Mouse (Mus musculus) heart, postnatal 10 days (tissue): ENCODE measurements around the gene Kmt5a. TPM values are rescaled to one million over a fixed set of nuclear protein-coding genes. Genes with fewer than 3 reads are reported as not detected.
"Not testable (repeated sequence)": the region's sequence is repeated elsewhere in the genome, so short reads cannot be mapped to it uniquely, and the experiment has no call there.

Experiments used
- DNase-seq, 2 experiments: peaks; one replicate each; pipeline ENCODE4 v3.0.0; 2021
- intact Hi-C: fragments of 180-260 bp; cut with DNase I; formaldehyde crosslinking; loops from one replicate; pipeline ENCODE4 v1.15.1; 2025
- total RNA-seq, 2 experiments: library from RNA; stranded (reverse); gene quantifications; 2 replicates each; pipeline ENCODE4 v1.2.3; 2021

Gene Kmt5a
- total RNA-seq, 2 experiments from 2014 or later = 146 to 153 TPM

DNA sequence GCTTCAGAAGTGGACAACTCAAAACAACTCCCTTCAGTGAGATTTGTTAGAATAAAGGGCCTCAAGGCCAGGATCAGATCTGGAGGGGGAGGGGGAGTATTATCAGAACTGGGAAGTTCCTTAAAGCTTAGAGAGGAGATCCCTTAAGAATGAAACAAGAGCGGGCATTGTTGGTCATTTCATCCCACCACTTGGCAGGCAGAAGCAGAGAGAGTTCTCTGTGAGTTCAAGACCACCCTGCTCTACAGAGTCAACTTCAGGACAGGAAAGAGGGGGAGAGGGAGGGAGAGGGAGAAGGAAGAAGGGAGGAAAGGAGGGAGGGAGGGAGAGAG is 39.1 kb downstream of the Kmt5a start:
- intact Hi-C loops = no loop called here

DNA sequence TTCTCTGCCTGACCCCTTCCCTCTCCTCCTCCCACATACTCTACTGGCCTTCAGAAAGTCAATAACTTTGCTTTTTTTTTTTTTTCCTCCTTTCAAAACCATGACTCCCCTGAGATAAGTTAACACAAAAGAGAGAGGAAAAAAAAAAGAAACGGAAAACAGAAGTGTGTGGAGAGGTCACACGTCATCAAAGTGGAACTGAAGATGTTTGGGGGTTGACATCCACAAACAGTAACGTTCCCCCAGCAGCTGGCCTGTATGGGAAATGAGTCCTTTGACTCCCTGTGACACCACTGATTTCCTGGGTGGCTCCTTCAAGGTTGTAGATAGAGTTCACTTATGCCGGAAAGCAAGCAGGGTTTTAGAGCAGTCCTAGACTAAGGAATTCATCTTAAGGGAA is 40.4 kb downstream of the Kmt5a start:
- intact Hi-C loops = no loop called here
- no peak for DNase-seq

More for the DNA sequence above, 39.1 kb downstream of the Kmt5a start:
- DNase-seq = no peak

- no peak for DNase-seq
- intact Hi-C loops = loop anchor here (2.0 kb wide), 2 partner anchors 31 to 49 kb away; partner anchors contain the start of gene Rilpl1
These were observed 42.0 kb downstream of the Kmt5a start for GRCm38 (mm10) chr5:124481714-124482113.

- intact Hi-C loops = loop anchor here (2.0 kb wide), 2 partner anchors 32 to 48 kb away; partner anchors contain the start of gene Rilpl1
- peak; percentile 54 to 68 for DNase-seq
These were observed 42.8 kb downstream of the Kmt5a start for GRCm38 (mm10) chr5:124482436-124482965.

DNA sequence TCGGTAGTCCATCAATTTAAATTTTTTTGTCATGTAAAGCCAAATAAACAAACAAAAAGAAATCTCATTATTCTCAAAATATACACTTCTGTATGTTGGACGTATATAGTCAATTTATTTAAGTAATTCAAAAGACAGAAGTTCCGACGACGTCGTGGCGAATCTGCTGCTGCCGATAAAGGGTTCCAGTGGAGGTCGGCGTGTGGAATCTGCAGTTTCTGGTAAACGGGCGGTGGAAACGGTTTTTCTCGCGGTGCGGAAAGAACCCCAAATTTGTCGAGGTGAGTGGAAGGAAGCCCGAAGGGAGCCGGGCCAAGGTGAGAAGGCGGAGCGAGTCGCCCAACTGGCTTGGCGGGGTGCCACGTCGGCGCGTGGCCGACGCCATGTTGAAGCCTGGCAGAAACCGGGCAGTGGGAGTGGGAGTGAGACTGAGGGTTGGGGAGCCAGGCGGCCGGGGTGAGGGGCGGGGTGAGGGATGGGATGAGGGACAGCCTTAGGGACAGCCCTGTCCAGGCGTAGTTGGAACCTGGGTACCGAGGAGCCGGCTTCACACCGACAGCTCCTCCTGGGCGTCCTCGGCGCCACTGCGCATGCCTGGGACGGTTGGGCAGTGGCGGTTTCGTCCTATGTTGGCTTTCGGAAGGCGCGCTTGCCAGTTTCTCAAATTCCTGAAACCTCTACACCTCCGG is 43.4 kb downstream of the Kmt5a start, which contains the start of gene Snrnp35:
Gene Snrnp35 (plus strand): TSS at position 169 of the 689 bp plus-strand sequence.
- intact Hi-C loops = loop anchor here (2.0 kb wide), 2 partner anchors 32 to 48 kb away; partner anchors contain the start of gene Rilpl1
- peak; percentile 94 to 95 for DNase-seq

GRCm38 (mm10) chr5:124483655-124484396 is 44.1 kb downstream of the Kmt5a start:
- intact Hi-C loops = loop anchor here (2.0 kb wide), 2 partner anchors 33 to 47 kb away; partner anchors contain the start of gene Rilpl1
- DNase-seq = no peak

- intact Hi-C loops = no loop called here
- no peak for DNase-seq
These were observed 45.9 kb downstream of the Kmt5a start for GRCm38 (mm10) chr5:124485654-124486053.

- no peak for DNase-seq
- intact Hi-C loops = no loop called here
These were observed 49.2 kb downstream of the Kmt5a start for GRCm38 (mm10) chr5:124488885-124489284.

DNA sequence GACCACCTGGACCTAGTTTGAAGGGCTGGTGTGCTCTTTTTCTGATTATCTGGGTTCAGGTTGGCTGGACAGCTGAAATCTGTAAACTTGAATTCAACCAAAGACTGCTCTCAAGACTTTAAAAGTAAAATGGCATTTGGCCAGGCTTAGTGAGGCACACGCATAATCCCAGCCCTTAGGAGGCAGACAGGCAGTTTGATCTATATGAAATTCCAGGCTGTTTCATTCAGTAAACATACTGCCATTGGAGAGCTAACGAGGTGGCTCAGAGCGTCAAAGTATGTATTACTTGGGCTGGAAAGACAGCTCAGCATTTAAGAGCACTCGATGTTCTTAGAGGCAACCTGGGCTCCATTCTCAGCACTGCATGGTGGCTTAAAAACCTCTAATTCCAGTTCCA is 52.0 kb downstream of the Kmt5a start:
- no peak for DNase-seq
- intact Hi-C loops = no loop called here

- DNase-seq = no peak
- intact Hi-C loops = no loop called here
These were observed 52.9 kb downstream of the Kmt5a start for GRCm38 (mm10) chr5:124492618-124493017.

DNA sequence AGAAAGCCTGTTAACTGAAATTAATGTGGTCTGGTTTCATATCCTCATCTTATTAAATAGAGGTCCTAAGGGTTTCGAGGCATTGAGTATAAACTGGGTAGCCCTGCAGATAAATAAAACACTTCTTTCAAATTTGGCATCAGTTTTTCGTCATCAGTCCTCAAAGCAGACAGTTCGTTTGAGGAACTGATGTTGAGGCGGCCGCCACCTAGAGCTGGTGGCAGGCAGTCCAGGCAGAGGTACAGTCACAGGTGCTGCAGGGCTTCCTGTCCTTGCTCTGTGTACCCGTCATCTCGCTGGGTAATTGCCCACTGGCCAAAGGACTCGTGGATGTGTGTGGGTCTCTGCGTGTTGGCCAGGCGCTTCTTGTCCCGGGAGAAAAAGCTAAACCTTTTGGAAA is 53.7 kb downstream of the Kmt5a start:
- no peak for DNase-seq
- intact Hi-C loops = no loop called here

DNA sequence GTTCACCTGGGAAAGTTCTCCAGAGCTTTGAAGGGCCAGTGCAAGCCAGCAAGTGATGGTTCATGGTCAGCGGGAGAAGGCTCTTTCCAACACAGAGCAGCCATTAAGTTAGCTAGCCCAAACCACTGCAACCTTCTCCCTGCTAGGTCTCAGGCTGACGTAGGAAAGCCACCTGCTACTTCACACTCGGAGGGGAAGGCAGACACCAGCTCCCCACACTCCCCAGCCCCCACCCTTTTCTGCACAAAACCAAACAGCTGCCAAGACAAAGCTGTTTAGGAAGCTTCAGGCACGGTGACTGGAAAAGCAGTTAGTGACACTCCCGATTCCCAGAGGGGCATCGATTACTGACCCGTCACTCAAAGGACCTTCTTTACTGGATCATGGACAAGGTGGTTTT is 55.8 kb downstream of the Kmt5a start:
- no peak for DNase-seq
- intact Hi-C loops = no loop called here

DNA sequence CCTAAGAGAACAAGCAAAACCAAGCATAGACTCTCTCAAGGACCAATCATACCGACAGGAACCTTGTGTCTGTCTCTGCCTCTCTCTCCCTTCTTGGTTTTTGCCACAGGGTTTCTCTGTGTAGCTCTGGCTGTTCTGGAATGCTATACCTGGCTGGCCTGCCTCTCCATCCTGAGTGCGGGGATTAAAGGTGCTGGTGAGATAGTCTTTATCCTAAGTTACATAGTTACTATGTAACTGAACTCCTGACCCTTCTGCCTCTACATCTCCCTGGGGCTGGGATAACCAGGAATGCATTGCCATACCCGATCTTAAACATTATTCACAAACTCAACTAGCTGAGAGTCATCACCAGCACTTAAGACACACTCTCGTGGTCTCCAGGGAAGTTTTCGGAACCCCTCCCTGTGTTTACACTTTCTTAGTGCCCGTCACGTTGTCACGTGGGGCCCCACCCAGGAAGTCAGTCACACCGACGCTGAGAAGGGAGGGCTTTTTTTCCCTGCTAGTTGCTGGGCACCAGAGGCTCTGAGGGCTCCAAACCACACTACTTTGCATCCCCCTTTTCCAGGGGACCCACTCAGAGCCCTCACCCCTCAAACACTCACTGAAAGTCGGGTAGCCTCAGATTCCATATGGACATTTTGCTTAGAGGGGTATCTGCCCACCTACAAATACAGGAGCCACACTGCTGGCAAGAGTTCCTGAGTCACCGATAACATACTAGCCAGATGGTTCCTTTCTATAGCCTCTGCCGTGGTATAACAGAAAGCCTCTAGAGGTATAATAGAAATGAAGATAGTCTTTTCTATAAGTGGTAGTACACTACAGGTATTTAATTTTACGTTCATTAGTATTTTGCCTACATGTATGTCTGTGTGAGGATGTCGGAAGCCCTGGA is 57.1 kb downstream of the Kmt5a start:
- no peak for DNase-seq
- intact Hi-C loops = no loop called here

- intact Hi-C loops = no loop called here
- DNase-seq = peak; percentile 76 to 85
These were observed 58.6 kb downstream of the Kmt5a start for GRCm38 (mm10) chr5:124498221-124498876.

DNA sequence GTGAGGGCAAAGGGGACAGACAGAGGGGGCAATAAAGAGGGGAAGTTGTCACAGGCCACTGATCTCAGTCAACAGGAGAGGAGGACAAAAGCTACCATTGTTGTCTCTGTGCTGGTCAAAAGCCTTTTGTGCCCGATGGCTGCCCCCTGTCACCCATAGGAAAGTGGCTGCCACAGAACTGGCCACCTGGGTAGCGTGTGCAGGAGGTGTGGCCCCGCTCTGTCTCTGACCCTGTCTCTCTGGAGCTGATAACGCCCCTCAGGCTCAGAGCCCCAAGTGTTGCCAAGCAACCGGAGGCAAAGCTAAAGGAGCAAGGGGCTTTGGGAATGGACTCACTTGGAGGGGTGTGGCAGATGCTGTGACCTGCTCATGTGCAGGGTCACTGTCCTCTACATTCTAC is 59.3 kb downstream of the Kmt5a start:
- intact Hi-C loops = no loop called here
- DNase-seq = no peak

DNA sequence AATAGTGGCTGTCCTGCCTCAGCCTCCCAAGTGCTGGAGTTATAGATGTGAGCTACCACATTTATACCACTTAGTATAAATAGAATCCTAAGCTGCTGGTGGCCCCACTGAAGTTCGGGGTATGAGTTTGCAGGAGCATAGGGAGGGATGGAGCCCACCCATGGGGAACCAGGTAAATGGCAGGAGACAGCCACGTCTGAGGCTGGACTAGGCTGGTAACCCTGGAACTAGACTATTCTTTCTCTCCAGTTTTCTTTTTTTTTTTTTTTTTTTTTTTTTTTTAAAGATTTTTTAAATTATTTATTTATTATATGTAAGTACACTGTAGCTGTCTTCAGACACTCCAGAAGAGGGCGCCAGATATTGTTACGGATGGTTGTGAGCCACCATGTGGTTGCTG is 60.3 kb downstream of the Kmt5a start:
- intact Hi-C loops, DNase-seq: not testable (repeated sequence)

GRCm38 (mm10) chr5:124500573-124500972 is 60.8 kb downstream of the Kmt5a start:
- intact Hi-C loops = no loop called here
- peak; percentile 45 to 50 for DNase-seq

DNA sequence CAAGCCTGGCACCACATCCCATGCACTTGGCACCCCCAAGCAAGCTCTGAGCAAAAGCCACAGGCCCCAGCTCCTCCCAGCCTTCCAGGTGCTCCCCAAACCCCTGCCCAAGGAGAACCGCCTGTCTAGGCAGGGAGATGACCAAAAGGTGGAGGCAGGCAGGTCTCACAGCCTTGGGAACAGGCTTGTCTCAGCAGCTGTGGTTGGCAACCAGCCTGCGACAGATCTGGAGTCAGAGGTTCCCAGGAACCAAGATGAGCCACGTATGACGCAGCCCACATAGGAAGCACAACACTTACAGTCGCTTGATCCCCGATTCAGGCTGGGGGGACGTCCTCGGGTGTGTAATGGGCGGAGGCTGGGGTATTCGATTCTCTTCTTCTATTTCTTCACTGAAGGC is 61.8 kb downstream of the Kmt5a start:
- no peak for DNase-seq
- intact Hi-C loops = no loop called here

- no peak for DNase-seq
- intact Hi-C loops = no loop called here
These were observed 64.0 kb downstream of the Kmt5a start for GRCm38 (mm10) chr5:124503742-124504141.

DNA sequence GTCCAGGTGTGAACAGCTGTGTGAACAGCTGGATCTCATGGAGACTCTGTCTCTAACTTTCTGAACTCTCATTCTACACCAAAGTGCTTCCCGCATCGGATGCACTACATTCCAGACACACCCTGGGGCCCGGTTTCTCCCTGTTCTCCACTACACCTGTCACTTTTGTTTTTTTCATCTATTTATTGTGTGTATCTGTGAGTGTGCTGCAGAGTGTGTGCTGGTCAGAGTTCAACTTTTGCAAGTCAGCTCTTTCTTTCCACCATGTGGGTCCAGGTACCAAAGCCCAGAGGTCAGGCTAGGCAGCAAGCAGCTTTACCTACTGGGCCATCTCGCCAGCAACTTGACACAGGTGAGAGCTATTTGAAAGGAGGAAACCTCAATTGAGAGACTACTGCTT is 65.5 kb downstream of the Kmt5a start:
- intact Hi-C loops = no loop called here
- no peak for DNase-seq
